Mouse (Mus musculus): Measurements from ENCODE around the gene Ankra2. TPM values are rescaled to one million over a fixed set of nuclear protein-coding genes. Genes with fewer than 3 reads are reported as not detected.

Ankra2 gene
- 10 to 100 TPM; 37.0 to 38.5 TPM for total RNA-seq (2023)

DNA sequence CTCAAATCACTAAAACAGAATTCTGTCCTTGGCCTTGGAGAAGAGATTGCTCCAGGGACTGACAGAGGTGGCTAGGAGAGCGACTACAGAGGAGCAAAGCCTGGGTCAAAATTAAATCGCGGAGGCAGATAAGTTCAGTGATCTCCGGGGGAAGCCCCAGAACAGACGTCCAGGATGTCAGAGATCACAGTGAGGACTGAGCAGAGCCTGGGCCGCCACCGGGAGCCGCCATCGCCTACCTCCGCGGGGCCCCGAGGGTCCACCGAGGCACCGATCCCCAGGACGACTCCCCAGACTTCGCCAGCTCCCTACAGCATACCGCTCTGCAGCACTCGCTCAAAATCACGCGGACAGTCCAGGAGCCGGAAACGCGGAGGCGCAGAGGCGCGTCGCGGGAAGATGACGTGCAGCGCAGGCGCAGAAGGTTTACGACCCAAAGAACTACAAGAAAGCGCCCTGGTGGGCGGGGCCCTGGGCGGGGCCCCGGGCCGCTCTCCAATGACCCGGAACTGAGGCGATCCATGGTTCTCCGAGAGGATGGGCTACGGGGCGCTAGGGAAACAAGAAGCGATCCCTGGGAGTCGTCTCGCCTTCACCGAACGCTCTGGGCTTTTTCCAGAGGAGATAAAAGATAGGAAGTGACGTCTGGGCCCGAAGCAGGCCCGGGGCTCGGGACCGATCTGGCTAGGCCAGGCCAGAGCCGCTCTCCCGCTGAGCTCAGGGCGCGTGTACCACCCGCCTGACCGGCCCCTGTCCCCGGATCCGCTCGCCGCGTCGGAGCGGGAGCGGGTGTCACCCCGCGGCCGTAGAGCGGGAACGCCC is at the start of gene Ankra2, which contains the start of gene Utp15:
Gene Ankra2, plus strand, starts transcription at position 439 of the 822 bp plus-strand sequence.
Gene Utp15, minus strand, starts transcription at position 406 of the 822 bp plus-strand sequence.

GRCm38 (mm10) chr13:98279686-98280085 is 16.8 kb downstream of the Ankra2 start, which contains the start of gene Gm21976:
Gene Gm21976 (plus strand): TSS chr13:98279887.

GRCm38 (mm10) chr13:98316480-98317245 is 53.8 kb downstream of the Ankra2 start, which contains the start of gene Btf3:
Gene Btf3 (minus strand): TSS chr13:98317006.

Other genes with a start within 250 kb of the Ankra2 start
- not detected for gene Arhgef28, start 56.6 kb upstream of the Ankra2 start, total RNA-seq (2023)
- gene Utp15, start within 50 bp of the Ankra2 start, total RNA-seq (2023): 10 to 100 TPM; 64.7 to 67.0 TPM
- not detected for gene Gm21976, start 16.8 kb downstream of the Ankra2 start, total RNA-seq (2023)
- gene Btf3, start 53.9 kb downstream of the Ankra2 start, total RNA-seq (2023): 100 to 1,000 TPM; 401 to 408 TPM
- under 1 TPM; 0.09 to 0.18 TPM for gene Foxd1, start 91.2 kb downstream of the Ankra2 start, total RNA-seq (2023)
- not detected for gene Gm10320, start 228.9 kb downstream of the Ankra2 start, total RNA-seq (2023)

All from B cell, adult 67 days (primary cell).